Mouse (Mus musculus): ENCODE results near the gene Gm5728. TPM values are rescaled to one million over a fixed set of nuclear protein-coding genes. Genes with fewer than 3 reads are reported as not detected.
"Not testable (repeated sequence)": the region's sequence is repeated elsewhere in the genome, so short reads cannot be mapped to it uniquely, and the experiment has no call there.

The Gm5728 gene
- not detected for total RNA-seq (2021)
- long read RNA-seq, experiment 1: 0 reads
- long read RNA-seq, experiment 2: 0 reads

GRCm38 (mm10) chr7:20375310-20375709, at the start of gene Gm5728:
Gene Gm5728 (minus strand): TSS chr7:20375410.
- not testable (repeated sequence) for DNase-seq

GRCm38 (mm10) chr7:20417642-20418041, 42.4 kb upstream of the Gm5728 start, which contains the start of gene Vmn1r100:
Gene Vmn1r100 (plus strand): TSS chr7:20417942.
- not testable (repeated sequence) for DNase-seq

DNA sequence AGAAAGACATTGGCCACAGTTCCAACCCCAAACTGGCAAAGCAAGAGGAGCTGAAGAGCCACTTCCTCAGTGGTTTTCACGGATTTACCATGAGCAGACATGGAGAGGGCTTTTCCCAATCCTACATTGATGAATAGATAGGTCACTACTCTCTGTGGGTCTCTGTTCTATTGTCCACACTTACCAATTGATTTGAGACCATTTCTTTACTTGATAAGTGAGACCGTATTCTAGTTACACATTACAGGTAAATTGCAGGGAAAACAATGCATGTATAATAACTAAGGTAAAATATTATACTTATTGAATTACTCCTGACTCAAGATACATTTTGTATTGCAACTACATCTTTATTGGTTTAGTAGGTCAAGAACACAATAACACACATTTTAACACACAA, 41.2 kb downstream of the Gm5728 start, which contains the start of gene Gm4133:
Gene Gm4133 (minus strand): TSS at position 101 of the 400 bp plus-strand sequence.
- not testable (repeated sequence) for DNase-seq

Other genes starting within 250 kb of the Gm5728 start
- not detected for gene Vmn1r93, start 236.3 kb downstream of the Gm5728 start, total RNA-seq (2021)
- gene Vmn1r94, start 207.0 kb downstream of the Gm5728 start, total RNA-seq (2021): not detected
- gene Vmn1r95, start 181.7 kb downstream of the Gm5728 start, total RNA-seq (2021): not detected
- not detected for gene Gm6164, start 169.8 kb downstream of the Gm5728 start, total RNA-seq (2021)
- gene Gm4498, start 141.6 kb downstream of the Gm5728 start, total RNA-seq (2021): not detected
- not detected for gene Gm5890, start 112.6 kb downstream of the Gm5728 start, total RNA-seq (2021)
- not detected for gene Gm4133, start 41.3 kb downstream of the Gm5728 start, total RNA-seq (2021)
- gene Vmn1r100, start 42.5 kb upstream of the Gm5728 start, total RNA-seq (2021): not detected
- gene Vmn1r101, start 67.2 kb upstream of the Gm5728 start, total RNA-seq (2021): not detected
- not detected for gene Gm10670, start 99.5 kb upstream of the Gm5728 start, total RNA-seq (2021)
- not detected for gene Vmn1r103, start 135.1 kb upstream of the Gm5728 start, total RNA-seq (2021)
- not detected for gene Vmn1r104, start 158.4 kb upstream of the Gm5728 start, total RNA-seq (2021)
- not detected for gene Gm5726, start 170.3 kb upstream of the Gm5728 start, total RNA-seq (2021)
- gene Gm4141, start 200.8 kb upstream of the Gm5728 start, total RNA-seq (2021): not detected
- not detected for gene Gm4513, start 223.6 kb upstream of the Gm5728 start, total RNA-seq (2021)

Data from heart, adult 18-20 months (tissue).